Mouse (Mus musculus): ENCODE data around the gene Gm10135.
"Not testable (repeated sequence)": the region's sequence is repeated elsewhere in the genome, so short reads cannot be mapped to it uniquely, and the experiment has no call there.

Gm10135 gene

GRCm38 (mm10) chr5:72960096-72960495, 14.4 kb downstream of the Gm10135 start:
- DNase-seq = no peak

GRCm38 (mm10) chr5:72957281-72957680, 17.2 kb downstream of the Gm10135 start:
- no peak for DNase-seq

GRCm38 (mm10) chr5:72953996-72954604, 20.4 kb downstream of the Gm10135 start:
- DNase-seq = no peak

- no peak for DNase-seq
Observed at GRCm38 (mm10) chr5:72950252-72950651, 24.2 kb downstream of the Gm10135 start.

GRCm38 (mm10) chr5:72948136-72948535, 26.4 kb downstream of the Gm10135 start:
- DNase-seq = peak; percentile 38

- no peak for DNase-seq
Observed at GRCm38 (mm10) chr5:72940906-72941432, 33.5 kb downstream of the Gm10135 start.

- DNase-seq = no peak
Observed at GRCm38 (mm10) chr5:72939311-72939710, 35.2 kb downstream of the Gm10135 start.

- DNase-seq = not testable (repeated sequence)
Observed at GRCm38 (mm10) chr5:72938421-72938820, 36.1 kb downstream of the Gm10135 start.

- no peak for DNase-seq
Observed at GRCm38 (mm10) chr5:72933026-72933675, 41.4 kb downstream of the Gm10135 start.

- DNase-seq = no peak
Observed at GRCm38 (mm10) chr5:72927074-72927473, 47.4 kb downstream of the Gm10135 start.

GRCm38 (mm10) chr5:72922796-72923195, 51.7 kb downstream of the Gm10135 start:
- no peak for DNase-seq

- no peak for DNase-seq
Observed at GRCm38 (mm10) chr5:72921171-72921570, 53.3 kb downstream of the Gm10135 start.

GRCm38 (mm10) chr5:72920416-72920815, 54.1 kb downstream of the Gm10135 start:
- DNase-seq = no peak

- no peak for DNase-seq
Observed at GRCm38 (mm10) chr5:72916851-72917250, 57.7 kb downstream of the Gm10135 start.

GRCm38 (mm10) chr5:72916048-72916447, 58.5 kb downstream of the Gm10135 start:
- peak; percentile 14 for DNase-seq
